Mouse (Mus musculus): ENCODE measurements around the gene Sh3bgrl. TPM values are rescaled to one million over a fixed set of nuclear protein-coding genes. Genes with fewer than 3 reads are reported as not detected.

Gene Sh3bgrl
- polyA plus RNA-seq, 3 experiments from 2014 or later = 188 to 356 (median 243) TPM

Other genes starting within 250 kb of the Sh3bgrl start
- 10 to 100 TPM; 13.1 to 45.0 (median 23.0) TPM for gene Hmgn5, start 82.0 kb upstream of the Sh3bgrl start, polyA plus RNA-seq (2017; shearing (Covaris generic))
- gene Gm6377, start 101.4 kb downstream of the Sh3bgrl start, polyA plus RNA-seq (2017; shearing (Covaris generic)) = 1 to 10 TPM in 1 of 3 experiments, under 1 TPM in 1, not detected in 1; 0.71 to 1.3 TPM